8 mouse cellular contexts compared by ENCODE assay signal in genomic region chr2:147362316-147362715, GRCm38 (mm10). TPM values are rescaled to one million over a fixed set of nuclear protein-coding genes. Genes with fewer than 3 reads are reported as not detected.
DNase-seq lines count a peak whose midpoint lies in the region; ATAC-seq and TF ChIP-seq lines count a peak whose summit lies in the region.

No protein-coding gene starts in this region.

- no peaks in the 10 kb centered on the region for H3K36me3 ChIP-seq in hindbrain, embryonic 10.5 days
- no peaks in the 10 kb centered on the region for H3K36me3 ChIP-seq in hindbrain, embryonic 14.5 days (replicated peaks; ENCODE audit: control insufficient read depth, insufficient read depth)
- no peaks in the 10 kb centered on the region for H3K36me3 ChIP-seq in liver, embryonic 11.5 days (ENCODE audit: control insufficient read depth, insufficient read depth, low read length)
- no peaks in the 10 kb centered on the region for H3K36me3 ChIP-seq in stomach, embryonic 15.5 days
- H3K36me3 ChIP-seq in thymus, adult 2 months (ENCODE audit: control insufficient read depth, insufficient read depth, low read length), result no peaks in the 10 kb centered on the region

- no peak overlapping the region for H3K9ac ChIP-seq in hindbrain, embryonic 14.5 days
- no peak overlapping the region for H3K9ac ChIP-seq in liver, embryonic 11.5 days (ENCODE audit: low read depth, low read length)
- H3K9ac ChIP-seq in stomach, embryonic 15.5 days, result no peak overlapping the region

- no peak overlapping the region for H3K27ac ChIP-seq in hindbrain, embryonic 10.5 days
- H3K27ac ChIP-seq in hindbrain, embryonic 14.5 days, result no peak overlapping the region
- H3K27ac ChIP-seq in liver, embryonic 11.5 days (ENCODE audit: low read depth, low read length), result no peak overlapping the region
- no peak overlapping the region for H3K27ac ChIP-seq in stomach, embryonic 15.5 days
- no peak overlapping the region for H3K27ac ChIP-seq in thymus, adult 2 months (ENCODE audit: control insufficient read depth, insufficient read depth, low read length)

- no peak for TF ChIP-seq POLR2A in thymus, adult 2 months (IDR thresholded peaks at IDR 0.05; ENCODE audit: control insufficient read depth, extremely low read depth, insufficient read depth, low read length, poor library complexity)

- no peaks in the 10 kb centered on the region for H3K9me3 ChIP-seq in hindbrain, embryonic 10.5 days
- no peaks in the 10 kb centered on the region for H3K9me3 ChIP-seq in hindbrain, embryonic 14.5 days (ENCODE audit: control insufficient read depth, low read length)
- H3K9me3 ChIP-seq in liver, embryonic 11.5 days (ENCODE audit: control insufficient read depth, low read length), result no peaks in the 10 kb centered on the region
- H3K9me3 ChIP-seq in stomach, embryonic 15.5 days, result no peaks in the 10 kb centered on the region

- H3K4me3 ChIP-seq in hindbrain, embryonic 10.5 days, result peak overlapping the region; percentile 0; the same call in 1 of the 2 replicates
- no peak overlapping the region for H3K4me3 ChIP-seq in hindbrain, embryonic 14.5 days (replicated peaks; ENCODE audit: low read length)
- H3K4me3 ChIP-seq in liver, embryonic 11.5 days (ENCODE audit: low read depth, low read length), result no peak overlapping the region
- 0 out of 2 replicates have a peak overlapping the region, but pooled peaks have one; percentile 2 for H3K4me3 ChIP-seq in stomach, embryonic 15.5 days (replicated peaks)
- no peak overlapping the region for H3K4me3 ChIP-seq in thymus, adult 2 months (ENCODE audit: control insufficient read depth, insufficient read depth, low read length)

- TF ChIP-seq CTCF in thymus, adult 2 months (IDR thresholded peaks at IDR 0.05; ENCODE audit: borderline replicate concordance, control insufficient read depth, extremely low read depth, insufficient read depth, low read length, poor library complexity), result no peak

- no peak overlapping the region for H3K4me2 ChIP-seq in hindbrain, embryonic 14.5 days (replicated peaks)
- no peak overlapping the region for H3K4me2 ChIP-seq in liver, embryonic 11.5 days
- H3K4me2 ChIP-seq in stomach, embryonic 15.5 days, result 0 out of 2 replicates have a peak overlapping the region, but pooled peaks have one; percentile 1

- peaks cover 100% of the 10 kb centered on the region for H3K27me3 ChIP-seq in hindbrain, embryonic 10.5 days (ENCODE audit: insufficient read depth, poor library complexity, severe bottlenecking)
- peaks cover 100% of the 10 kb centered on the region for H3K27me3 ChIP-seq in hindbrain, embryonic 14.5 days (ENCODE audit: control insufficient read depth, insufficient read depth, low read length)
- H3K27me3 ChIP-seq in liver, embryonic 11.5 days (replicated peaks; ENCODE audit: control insufficient read depth, insufficient read depth, low read length), result peaks cover 94% of the 10 kb centered on the region
- peaks cover 94% of the 10 kb centered on the region for H3K27me3 ChIP-seq in stomach, embryonic 15.5 days (replicated peaks)
- peaks cover 8% of the 10 kb centered on the region; the same call in 1 of the 2 replicates for H3K27me3 ChIP-seq in thymus, adult 2 months (ENCODE audit: control insufficient read depth, insufficient read depth, low read length)

- intact Hi-C loops in heart, postnatal 10 days (cut with DNase I), result loop anchor here (5.0 kb wide), 1 partner anchor 375 kb away; no protein-coding TSS in a partner anchor

- under 1% methylated on average over 18 of the region's 18 CpGs for WGBS in hindbrain, embryonic 10.5 days
- WGBS in hindbrain, embryonic 14.5 days, result 0% methylated on average over 18 of the region's 18 CpGs
- under 1% methylated on average over 18 of the region's 18 CpGs for WGBS in liver, embryonic 11.5 days
- WGBS in stomach, embryonic 15.5 days, result 2% methylated on average over 18 of the region's 18 CpGs
- WGBS in thymus, adult 2 months, result 7% methylated on average over 18 of the region's 18 CpGs

- peak; percentile 85 for DNase-seq in hindbrain, embryonic 10.5 days (ENCODE audit: low spot score)
- no peak for DNase-seq in hindbrain, embryonic 14.5 days (ENCODE audit: low spot score)
- peak; percentile 45 to 65 for DNase-seq in heart, postnatal 10 days
- no peak for DNase-seq in liver, embryonic 11.5 days (ENCODE audit: low spot score)
- no peak for DNase-seq in thymus, adult 2 months
- no peak for DNase-seq in adrenal gland, adult 8-10 months

- peaks cover 15% of the 10 kb centered on the region for H3K4me1 ChIP-seq in hindbrain, embryonic 10.5 days (replicated peaks)
- no peaks in the 10 kb centered on the region for H3K4me1 ChIP-seq in hindbrain, embryonic 14.5 days (replicated peaks; ENCODE audit: control insufficient read depth, insufficient read depth, low read length)
- H3K4me1 ChIP-seq in liver, embryonic 11.5 days (replicated peaks; ENCODE audit: control insufficient read depth, insufficient read depth, low read length), result no peaks in the 10 kb centered on the region; the same call in 1 of the 2 replicates
- peaks cover 6% of the 10 kb centered on the region for H3K4me1 ChIP-seq in stomach, embryonic 15.5 days
- no peaks in the 10 kb centered on the region for H3K4me1 ChIP-seq in thymus, adult 2 months (replicated peaks; ENCODE audit: control insufficient read depth, insufficient read depth, low read length)

- ATAC-seq in hindbrain, embryonic 14.5 days (ENCODE audit: low FRiP score), result no peak
- peak; percentile 61 for ATAC-seq in common myeloid progenitor, adult 5-6 weeks (replicated peaks; ENCODE audit: low read depth, poor library complexity, severe bottlenecking)
- peak; percentile 61; the same call in 1 of the 2 replicates for ATAC-seq in liver, embryonic 11.5 days (replicated peaks; ENCODE audit: low FRiP score)
- 0 out of 2 replicates have a peak, but pooled peaks have one; percentile 47 for ATAC-seq in stomach, embryonic 15.5 days (ENCODE audit: insufficient read depth, low FRiP score, low read depth)

RNA-seq across cellular contexts. Expression of gene Pax1, which starts 0.6 kb away (rescaled TPM):
- polyA plus RNA-seq in hindbrain, embryonic 10.5 days (2016; fragmentation: Nextera tagmentation; extraction: Ambion mirVana), result 0.96 and 1.6 TPM in 2 replicates
- polyA plus RNA-seq in hindbrain, embryonic 14.5 days (2014; fragmentation: Nextera tagmentation; extraction: Ambion mirVana), result not detected in 2 replicates
- not detected in 2 replicates for total RNA-seq in common myeloid progenitor, adult 5-6 weeks (2017)
- total RNA-seq in heart, postnatal 10 days (2021), result not detected
- 0.40 TPM in 1 of 2 replicates, not detected in the other for polyA plus RNA-seq in liver, embryonic 11.5 days (2014; fragmentation: Nextera tagmentation; extraction: Ambion mirVana)
- not detected in 2 replicates for polyA plus RNA-seq in stomach, embryonic 15.5 days (2015; fragmentation: Nextera tagmentation; extraction: Ambion mirVana)
- 90.6 and 92.3 TPM in 2 replicates for polyA plus RNA-seq in thymus, adult 2 months (2012; rRNA removed)
- total RNA-seq in adrenal gland, adult 8-10 months (2022), result not detected

Comparison
In these comparisons a context has a peak if more than half of its experiments do, and no peak if none do; other contexts are left out.
1. DNase-seq: peak in hindbrain, embryonic 10.5 days (single experiment) and heart, postnatal 10 days (2 of 2); none in hindbrain, embryonic 14.5 days (single experiment), liver, embryonic 11.5 days (single experiment), thymus, adult 2 months (single experiment) and adrenal gland, adult 8-10 months (single experiment).
2. H3K4me3 ChIP-seq: peak in hindbrain, embryonic 10.5 days (single experiment) and stomach, embryonic 15.5 days (single experiment); none in hindbrain, embryonic 14.5 days (single experiment), liver, embryonic 11.5 days (single experiment) and thymus, adult 2 months (single experiment).
3. RNA of gene Pax1, which starts 0.6 kb away (polyA plus RNA-seq): 90.6 to 92.3 TPM in thymus, adult 2 months; 0.96 to 1.6 TPM in hindbrain, embryonic 10.5 days, 0.40 TPM in liver, embryonic 11.5 days, not detected in hindbrain, embryonic 14.5 days and not detected in stomach, embryonic 15.5 days; every median in the first group is over 10 times any median in the second.